9 mouse cellular contexts compared by ENCODE assay signal in genomic region chr14:19709161-19709560, GRCm38 (mm10). TPM values are rescaled to one million over a fixed set of nuclear protein-coding genes. Genes with fewer than 3 reads are reported as not detected.
DNase-seq lines count a peak whose midpoint lies in the region; ATAC-seq and TF ChIP-seq lines count a peak whose summit lies in the region.
"Had no signal": no experiment of that assay in that cellular context is flagged by ENCODE, and none has a peak within 500 bp of the region (broad histone marks: within the 10 kb centered on the region; RNA-seq: fewer than 3 reads in every experiment).

No protein-coding gene starts in this region.

- no peak overlapping the region for H3K27ac ChIP-seq in neural tube, embryonic 11.5 days (ENCODE audit: low read depth, low read length)
- H3K27ac ChIP-seq in hindbrain, embryonic 15.5 days (replicated peaks) = no peak overlapping the region
- H3K27ac ChIP-seq in liver, embryonic 14.5 days = no peak overlapping the region
- H3K27ac ChIP-seq: layer of hippocampus, adult 2 months had no signal

- peaks cover 8% of the 10 kb centered on the region; the same call in 1 of the 2 replicates for H3K4me1 ChIP-seq in neural tube, embryonic 11.5 days (ENCODE audit: control insufficient read depth, insufficient read depth, low read length)
- peaks cover 7% of the 10 kb centered on the region; the same call in 1 of the 2 replicates for H3K4me1 ChIP-seq in hindbrain, embryonic 15.5 days (replicated peaks)
- peaks cover 0 to 4% of the 10 kb centered on the region in 2 experiments; a peak in 2 of 4 replicates for H3K4me1 ChIP-seq in liver, embryonic 14.5 days (replicated peaks; ENCODE audit: control insufficient read depth in 2 of 2, insufficient read depth in 2 of 2, low read length in 1 of 2)

- WGBS in neural tube, embryonic 11.5 days = 38% methylated on average over 9 of the region's 9 CpGs
- WGBS in hindbrain, embryonic 15.5 days = 15% methylated on average over 9 of the region's 9 CpGs
- 62% methylated on average over 9 of the region's 9 CpGs for WGBS in liver, embryonic 14.5 days (ENCODE audit: insufficient replicate concordance)

- peak; percentile 47 for DNase-seq in neural tube, embryonic 11.5 days (ENCODE audit: low spot score)
- DNase-seq in neural tube, embryonic 10.5 days (ENCODE audit: extremely low spot score, low spot score) = no peak
- no peak for DNase-seq in liver, embryonic 14.5 days (ENCODE audit: low read depth in 3 of 3, low spot score in 3 of 3)
- DNase-seq in cerebellum, adult 18-20 months = no peak
- no peak for DNase-seq in layer of hippocampus, postnatal 14 days (ENCODE audit: low spot score in 2 of 2)
- no peak for DNase-seq in ovary, postnatal 10 days (ENCODE audit: low spot score)

- peak overlapping the region; percentile 2; the same call in 1 of the 2 replicates for H3K4me2 ChIP-seq in neural tube, embryonic 11.5 days (ENCODE audit: low read depth)
- H3K4me2 ChIP-seq in hindbrain, embryonic 15.5 days = peak overlapping the region; percentile 46
- peak overlapping the region; percentile 43 for H3K4me2 ChIP-seq in liver, embryonic 14.5 days (ENCODE audit: low read depth)

- H3K9ac ChIP-seq in neural tube, embryonic 11.5 days (ENCODE audit: low read length) = no peak overlapping the region
- no peak overlapping the region for H3K9ac ChIP-seq in hindbrain, embryonic 15.5 days
- H3K9ac ChIP-seq in liver, embryonic 14.5 days (replicated peaks) = no peak overlapping the region

- no peak for TF ChIP-seq EP300 in liver, embryonic 14.5 days (IDR thresholded peaks at IDR 0.05; ENCODE audit: low read depth)

- H3K4me3 ChIP-seq in neural tube, embryonic 11.5 days (ENCODE audit: low read depth, low read length) = no peak overlapping the region
- 0 out of 2 replicates have a peak overlapping the region, but pooled peaks have one; percentile 1 for H3K4me3 ChIP-seq in hindbrain, embryonic 15.5 days
- peak overlapping the region; percentile 13 to 14; a peak in 2 of 4 replicates for H3K4me3 ChIP-seq in liver, embryonic 14.5 days (ENCODE audit: insufficient read depth in 1 of 2, low read depth in 2 of 2, low read length in 2 of 2)
- H3K4me3 ChIP-seq: layer of hippocampus, adult 2 months had no signal

- peak; percentile 45; the same call in 1 of the 2 replicates for ATAC-seq in neural tube, embryonic 11.5 days (ENCODE audit: insufficient read depth, low FRiP score, low TSS enrichment)
- no peak for ATAC-seq in hindbrain, embryonic 15.5 days (ENCODE audit: low FRiP score, low read depth)
- no peak for ATAC-seq in liver, embryonic 14.5 days (ENCODE audit: insufficient read depth)

- no peak for TF ChIP-seq CTCF in liver, embryonic 14.5 days (IDR thresholded peaks at IDR 0.05; ENCODE audit: low read depth)

- H3K27me3 ChIP-seq in neural tube, embryonic 11.5 days (ENCODE audit: control insufficient read depth, insufficient read depth, low read length) = no peaks in the 10 kb centered on the region
- no peaks in the 10 kb centered on the region for H3K27me3 ChIP-seq in hindbrain, embryonic 15.5 days
- H3K27me3 ChIP-seq in liver, embryonic 14.5 days (ENCODE audit: control insufficient read depth, insufficient read depth, low read length) = no peaks in the 10 kb centered on the region

- no peaks in the 10 kb centered on the region for H3K9me3 ChIP-seq in neural tube, embryonic 11.5 days (ENCODE audit: control insufficient read depth, low read length)
- H3K9me3 ChIP-seq in hindbrain, embryonic 15.5 days = no peaks in the 10 kb centered on the region
- H3K9me3 ChIP-seq in liver, embryonic 14.5 days (ENCODE audit: control insufficient read depth, low read length) = no peaks in the 10 kb centered on the region

- no peaks in the 10 kb centered on the region for H3K36me3 ChIP-seq in neural tube, embryonic 11.5 days (ENCODE audit: control insufficient read depth, insufficient read depth, low read length)
- H3K36me3 ChIP-seq in hindbrain, embryonic 15.5 days = no peaks in the 10 kb centered on the region
- H3K36me3 ChIP-seq in liver, embryonic 14.5 days (replicated peaks; ENCODE audit: control insufficient read depth, insufficient read depth, low read depth) = no peaks in the 10 kb centered on the region

RNA-seq across cellular contexts. Expression of gene Nid2, which starts 41.9 kb away (rescaled TPM):
- 61.2 and 63.0 TPM in 2 replicates for polyA plus RNA-seq in neural tube, embryonic 11.5 days (2014; fragmentation: Nextera tagmentation; extraction: Ambion mirVana)
- 45.7 and 48.2 TPM in 2 replicates for polyA plus RNA-seq in hindbrain, embryonic 15.5 days (2015; fragmentation: Nextera tagmentation; extraction: Ambion mirVana)
- polyA plus RNA-seq in liver, embryonic 14.5 days (2012; rRNA removed) = 5.0 and 6.2 TPM in 2 replicates
- polyA plus RNA-seq in liver, embryonic 14.5 days (2014; fragmentation: Nextera tagmentation; extraction: Ambion mirVana) = 10.6 and 11.4 TPM in 2 replicates
- total RNA-seq in layer of hippocampus, postnatal 14 days (2021) = 10 to 100 TPM in 1 of 2 experiments, 1 to 10 TPM in 1; 8.6 to 17.2 TPM
- total RNA-seq: MEL had no signal
